Mouse (Mus musculus): ENCODE data around the gene Rpl36al. TPM values are rescaled to one million over a fixed set of nuclear protein-coding genes. Genes with fewer than 3 reads are reported as not detected.
"Not testable (repeated sequence)": the region's sequence is repeated elsewhere in the genome, so short reads cannot be mapped to it uniquely, and the experiment has no call there.

Rpl36al gene
- total RNA-seq, 2 experiments from 2014 or later: 173 to 213 TPM

GRCm38 (mm10) chr12:69160677-69161076 lies 23.2 kb downstream of the Rpl36al start:
- not testable (repeated sequence) for ATAC-seq (replicated peaks; ENCODE audit: low FRiP score, poor library complexity, severe bottlenecking)

- peak; percentile 51 for ATAC-seq (replicated peaks; ENCODE audit: low FRiP score, poor library complexity, severe bottlenecking)
Observed at GRCm38 (mm10) chr12:69159578-69159940, 24.3 kb downstream of the Rpl36al start.

GRCm38 (mm10) chr12:69158765-69159577 lies 24.9 kb downstream of the Rpl36al start, which contains the start of gene Rps29:
TSS of gene Rps29 (minus strand) at chr12:69159186.
- peak; percentile 93 for ATAC-seq (replicated peaks; ENCODE audit: low FRiP score, poor library complexity, severe bottlenecking)

- peak; percentile 30 for ATAC-seq (replicated peaks; ENCODE audit: low FRiP score, poor library complexity, severe bottlenecking)
Observed at GRCm38 (mm10) chr12:69158366-69158764, 25.5 kb downstream of the Rpl36al start.

- ATAC-seq (replicated peaks; ENCODE audit: low FRiP score, poor library complexity, severe bottlenecking): peak; percentile 48
Observed at GRCm38 (mm10) chr12:69157107-69157506, 26.8 kb downstream of the Rpl36al start.

GRCm38 (mm10) chr12:69156436-69156835 lies 27.4 kb downstream of the Rpl36al start:
- no peak for ATAC-seq (replicated peaks; ENCODE audit: low FRiP score, poor library complexity, severe bottlenecking)

- ATAC-seq (replicated peaks; ENCODE audit: low FRiP score, poor library complexity, severe bottlenecking): no peak
Observed at GRCm38 (mm10) chr12:69155923-69156322, 28.0 kb downstream of the Rpl36al start.

GRCm38 (mm10) chr12:69150049-69150448 lies 33.8 kb downstream of the Rpl36al start:
- no peak for ATAC-seq (replicated peaks; ENCODE audit: low FRiP score, poor library complexity, severe bottlenecking)

- ATAC-seq (replicated peaks; ENCODE audit: low FRiP score, poor library complexity, severe bottlenecking): no peak
Observed at GRCm38 (mm10) chr12:69147166-69147735, 36.6 kb downstream of the Rpl36al start.

GRCm38 (mm10) chr12:69143460-69143859 lies 40.4 kb downstream of the Rpl36al start:
- ATAC-seq (replicated peaks; ENCODE audit: low FRiP score, poor library complexity, severe bottlenecking): no peak

GRCm38 (mm10) chr12:69139841-69140240 lies 44.0 kb downstream of the Rpl36al start:
- ATAC-seq (replicated peaks; ENCODE audit: low FRiP score, poor library complexity, severe bottlenecking): no peak

GRCm38 (mm10) chr12:69139201-69139600 lies 44.7 kb downstream of the Rpl36al start:
- no peak for ATAC-seq (replicated peaks; ENCODE audit: low FRiP score, poor library complexity, severe bottlenecking)

Other genes with a start within 250 kb of the Rpl36al start
- 531 and 573 TPM in 2 replicates for gene Rps29, start 24.9 kb downstream of the Rpl36al start, total RNA-seq (2015; ENCODE audit: low replicate concordance)
- 408 and 804 TPM in 2 replicates for gene Rps29, start 24.9 kb downstream of the Rpl36al start, total RNA-seq (2017; ENCODE audit: low replicate concordance)
- gene Lrr1, start 15.3 kb downstream of the Rpl36al start, total RNA-seq (2015; ENCODE audit: low replicate concordance): 14.2 and 16.5 TPM in 2 replicates
- 6.7 and 8.8 TPM in 2 replicates for gene Lrr1, start 15.3 kb downstream of the Rpl36al start, total RNA-seq (2017; ENCODE audit: low replicate concordance)
- gene Mgat2, start 74 bp upstream of the Rpl36al start, total RNA-seq (2015; ENCODE audit: low replicate concordance): 30.4 and 34.7 TPM in 2 replicates
- gene Mgat2, start 74 bp upstream of the Rpl36al start, total RNA-seq (2017; ENCODE audit: low replicate concordance): 21.2 and 23.1 TPM in 2 replicates
- gene Gm49383, start 13.0 kb upstream of the Rpl36al start, total RNA-seq (2015; ENCODE audit: low replicate concordance): not detected in 2 replicates
- gene Gm49383, start 13.0 kb upstream of the Rpl36al start, total RNA-seq (2017; ENCODE audit: low replicate concordance): 8.1 and 14.4 TPM in 2 replicates
- 0.19 and 1.0 TPM in 2 replicates for gene Dnaaf2, start 14.3 kb upstream of the Rpl36al start, total RNA-seq (2015; ENCODE audit: low replicate concordance)
- 0.84 and 2.9 TPM in 2 replicates for gene Dnaaf2, start 14.3 kb upstream of the Rpl36al start, total RNA-seq (2017; ENCODE audit: low replicate concordance)
- 3.1 and 4.6 TPM in 2 replicates for gene Gm49384, start 20.2 kb upstream of the Rpl36al start, total RNA-seq (2015; ENCODE audit: low replicate concordance)
- gene Gm49384, start 20.2 kb upstream of the Rpl36al start, total RNA-seq (2017; ENCODE audit: low replicate concordance): 7.0 and 8.5 TPM in 2 replicates
- 18.3 and 25.3 TPM in 2 replicates for gene Pole2, start 44.1 kb upstream of the Rpl36al start, total RNA-seq (2015; ENCODE audit: low replicate concordance)
- 13.0 and 21.9 TPM in 2 replicates for gene Pole2, start 44.1 kb upstream of the Rpl36al start, total RNA-seq (2017; ENCODE audit: low replicate concordance)
- 0.84 TPM in 1 of 2 replicates, not detected in the other for gene Klhdc1, start 57.1 kb upstream of the Rpl36al start, total RNA-seq (2015; ENCODE audit: low replicate concordance)
- 0.60 and 1.3 TPM in 2 replicates for gene Klhdc1, start 57.1 kb upstream of the Rpl36al start, total RNA-seq (2017; ENCODE audit: low replicate concordance)
- 47.8 and 63.7 TPM in 2 replicates for gene Klhdc2, start 112.6 kb upstream of the Rpl36al start, total RNA-seq (2015; ENCODE audit: low replicate concordance)
- gene Klhdc2, start 112.6 kb upstream of the Rpl36al start, total RNA-seq (2017; ENCODE audit: low replicate concordance): 61.5 and 62.0 TPM in 2 replicates
- 55.8 and 64.0 TPM in 2 replicates for gene Nemf, start 173.1 kb upstream of the Rpl36al start, total RNA-seq (2015; ENCODE audit: low replicate concordance)
- 73.7 and 120 TPM in 2 replicates for gene Nemf, start 173.1 kb upstream of the Rpl36al start, total RNA-seq (2017; ENCODE audit: low replicate concordance)
- 21.1 and 28.2 TPM in 2 replicates for gene Arf6, start 188.1 kb upstream of the Rpl36al start, total RNA-seq (2015; ENCODE audit: low replicate concordance)
- gene Arf6, start 188.1 kb upstream of the Rpl36al start, total RNA-seq (2017; ENCODE audit: low replicate concordance): 36.5 and 49.0 TPM in 2 replicates
- not detected in 2 replicates for gene Gm9887, start 188.4 kb upstream of the Rpl36al start, total RNA-seq (2015; ENCODE audit: low replicate concordance)
- not detected in 2 replicates for gene Gm9887, start 188.4 kb upstream of the Rpl36al start, total RNA-seq (2017; ENCODE audit: low replicate concordance)